Mouse (Mus musculus) erythroblast, embryonic 14.5 days (primary cell): ENCODE data around the gene Kiz.

Source experiments
- GATA1 ChIP-seq: IDR thresholded peaks from 2 replicates; pipeline ENCODE4 v1.6.1; 2012; ENCODE audit warnings: low read length, inconsistent platforms, mixed read lengths
- TAL1 ChIP-seq: IDR thresholded peaks from 3 replicates; pipeline ENCODE4 v1.6.1; 2012; ENCODE audit warnings: low read length, inconsistent platforms, mixed read lengths

DNA sequence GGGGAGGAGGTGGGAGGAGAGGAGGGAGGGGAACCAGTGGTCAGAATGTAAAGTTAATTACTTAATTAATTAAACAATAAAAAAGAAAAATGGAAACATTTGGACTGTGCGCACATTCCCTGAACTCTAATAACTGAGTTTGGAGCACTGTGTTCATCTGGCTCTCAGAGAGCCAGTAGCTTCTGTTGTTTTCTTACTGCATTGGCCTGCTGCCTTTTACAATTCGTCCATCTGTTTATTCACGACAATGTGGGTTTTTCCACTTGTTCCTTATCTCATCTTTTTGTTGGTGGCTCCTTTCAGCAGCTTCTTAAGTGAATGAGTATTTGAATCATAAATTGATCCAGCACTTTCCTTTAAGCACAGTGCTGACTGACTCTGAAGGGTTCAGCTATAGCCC is 62.1 kb downstream of the Kiz start:
- TF ChIP-seq GATA1 (no peak), TAL1 (no peak)
